Mouse (Mus musculus) testis, adult 2 months (tissue): ENCODE results near the gene Banp. TPM values are rescaled to one million over a fixed set of nuclear protein-coding genes. Genes with fewer than 3 reads are reported as not detected.
A peak's percentile ranks its signal among the peaks of the same experiment; 100 is the strongest.

Experiments used
- H3K27ac ChIP-seq: fragments of 200-500 bp; 2 replicates; pipeline ENCODE4 v1.5.1; 2012; ENCODE audit warnings: low read depth, low read length; ENCODE audit not compliant: control insufficient read depth, insufficient read depth
- H3K27me3 ChIP-seq: fragments of 200-500 bp; 2 replicates; pipeline ENCODE4 v1.6.1; 2012; ENCODE audit warnings: mild to moderate bottlenecking, low read length, moderate library complexity; ENCODE audit not compliant: control insufficient read depth, insufficient read depth
- H3K36me3 ChIP-seq: fragments of 200-500 bp; 2 replicates; pipeline ENCODE4 v1.6.1; 2012; ENCODE audit warnings: mild to moderate bottlenecking, low read length; ENCODE audit not compliant: control insufficient read depth, insufficient read depth
- H3K4me1 ChIP-seq: fragments of 200-500 bp; 2 replicates; pipeline ENCODE4 v1.6.1; 2012; ENCODE audit warnings: low read length; ENCODE audit not compliant: control insufficient read depth, insufficient read depth
- H3K4me3 ChIP-seq: fragments of 200-500 bp; 2 replicates; pipeline ENCODE4 v1.5.1; 2012; ENCODE audit warnings: low read depth, mild to moderate bottlenecking, low read length, moderate library complexity, mixed read lengths; ENCODE audit not compliant: control insufficient read depth
- CTCF ChIP-seq: fragments of 200-500 bp; IDR thresholded peaks from 2 replicates; pipeline ENCODE4 v1.5.1; 2012; ENCODE audit warnings: low read depth, mild to moderate bottlenecking, inconsistent platforms, low read length, moderate library complexity; ENCODE audit not compliant: control insufficient read depth, insufficient read depth, insufficient replicate concordance
- POLR2A ChIP-seq: fragments of 200-500 bp; IDR thresholded peaks from 2 replicates; pipeline ENCODE4 v1.6.1; 2012; ENCODE audit warnings: low read depth, mild to moderate bottlenecking, inconsistent platforms, low read length, moderate library complexity; ENCODE audit not compliant: control insufficient read depth
- polyA plus RNA-seq: library from polyadenylated mRNA; depleted of rRNA; stranded (reverse); fragments of >200 nt; gene quantifications from 2 replicates; pipeline ENCODE4 v1.2.3, GENCODE M21; 2012

The Banp gene
- polyA plus RNA-seq, 1 experiment, result 15.6 TPM

- H3K27me3 ChIP-seq, result no peaks in the 10 kb centered on the region
- H3K4me1 ChIP-seq, result peaks cover 6% of the 10 kb centered on the region; the same call in 1 of the 2 replicates
- H3K4me3 ChIP-seq, result no peak overlapping the region
- TF ChIP-seq POLR2A, result no peak
- no peak for TF ChIP-seq CTCF
- peaks cover 2% of the 10 kb centered on the region; the same call in 1 of the 2 replicates for H3K36me3 ChIP-seq
- H3K27ac ChIP-seq, result no peak overlapping the region
Measured at GRCm38 (mm10) chr8:121973906-121974305, 24.4 kb downstream of the Banp start.

GRCm38 (mm10) chr8:121977819-121978590, 28.5 kb downstream of the Banp start:
- Histone ChIP-seq H3K36me3 (peaks cover 3% of the 10 kb centered on the region; the same call in 1 of the 2 replicates), H3K27me3 (no peaks in the 10 kb centered on the region), H3K4me3 (no peak overlapping the region), H3K27ac (no peak overlapping the region; the same call in 1 of the 2 replicates), H3K4me1 (peaks cover 9% of the 10 kb centered on the region)
- TF ChIP-seq POLR2A, result no peak
- peak; percentile 47; the same call in 1 of the 2 replicates for TF ChIP-seq CTCF

GRCm38 (mm10) chr8:121978670-121979069, 29.1 kb downstream of the Banp start:
- Histone ChIP-seq H3K4me3 (no peak overlapping the region), H3K36me3 (peaks cover 3% of the 10 kb centered on the region; the same call in 1 of the 2 replicates), H3K27ac (no peak overlapping the region), H3K27me3 (no peaks in the 10 kb centered on the region), H3K4me1 (peaks cover 9% of the 10 kb centered on the region)
- TF ChIP-seq CTCF (no peak), POLR2A (no peak)

- Histone ChIP-seq H3K4me3 (no peak overlapping the region), H3K36me3 (peaks cover 1% of the 10 kb centered on the region; the same call in 1 of the 2 replicates), H3K27ac (no peak overlapping the region), H3K27me3 (no peaks in the 10 kb centered on the region), H3K4me1 (peaks cover 9% of the 10 kb centered on the region)
- TF ChIP-seq POLR2A (no peak), CTCF (no peak)
Measured at GRCm38 (mm10) chr8:121980792-121981519, 31.4 kb downstream of the Banp start.

GRCm38 (mm10) chr8:121981520-121981895, 32.0 kb downstream of the Banp start:
- Histone ChIP-seq H3K4me1 (peaks cover 9% of the 10 kb centered on the region), H3K36me3 (peaks cover 1% of the 10 kb centered on the region; the same call in 1 of the 2 replicates), H3K27ac (no peak overlapping the region), H3K27me3 (no peaks in the 10 kb centered on the region), H3K4me3 (no peak overlapping the region)
- TF ChIP-seq CTCF (no peak), POLR2A (no peak)

GRCm38 (mm10) chr8:121985673-121986072, 36.1 kb downstream of the Banp start:
- TF ChIP-seq CTCF (no peak), POLR2A (no peak)
- no peak overlapping the region for H3K4me3 ChIP-seq
- H3K4me1 ChIP-seq, result peaks cover 6% of the 10 kb centered on the region
- H3K27ac ChIP-seq, result no peak overlapping the region
- H3K27me3 ChIP-seq, result no peaks in the 10 kb centered on the region
- H3K36me3 ChIP-seq, result no peaks in the 10 kb centered on the region

- Histone ChIP-seq H3K4me3 (no peak overlapping the region), H3K27ac (no peak overlapping the region), H3K4me1 (no peaks in the 10 kb centered on the region), H3K27me3 (no peaks in the 10 kb centered on the region), H3K36me3 (no peaks in the 10 kb centered on the region)
- no peak for TF ChIP-seq POLR2A
- TF ChIP-seq CTCF, result no peak
Measured at GRCm38 (mm10) chr8:121987892-121988291, 38.3 kb downstream of the Banp start.
